Mouse (Mus musculus) frontal cortex, postnatal 10 days (tissue): ENCODE results near the gene Gm8857.
"Not testable (repeated sequence)": the region's sequence is repeated elsewhere in the genome, so short reads cannot be mapped to it uniquely, and the experiment has no call there.

Experiments
- DNase-seq, 2 experiments: peaks; one replicate each; pipeline ENCODE4 v3.0.0; 2022; ENCODE audit warnings: low spot score in 2 of 2, mixed read lengths in 1 of 2

Gene Gm8857

GRCm38 (mm10) chr5:10947505-10947904 is at the start of gene Gm8857, which contains the start of gene Gm8871:
Gene Gm8857 (plus strand): TSS chr5:10947807.
Gene Gm8871 (plus strand): TSS chr5:10947805.
- DNase-seq = not testable (repeated sequence)

GRCm38 (mm10) chr5:10953512-10953911 is 5.9 kb downstream of the Gm8857 start:
- not testable (repeated sequence) for DNase-seq

- DNase-seq = not testable (repeated sequence)
These were observed 10.4 kb downstream of the Gm8857 start for GRCm38 (mm10) chr5:10958057-10958456.
